Mouse (Mus musculus): ENCODE results near the gene Nrap.
"Not testable (repeated sequence)": the region's sequence is repeated elsewhere in the genome, so short reads cannot be mapped to it uniquely, and the experiment has no call there.

The Nrap gene

GRCm38 (mm10) chr19:56366168-56366567 lies 23.7 kb downstream of the Nrap start:
- DNase-seq (ENCODE audit: low spot score in 2 of 2) = no peak

- no peak for DNase-seq (ENCODE audit: low spot score in 2 of 2)
Measured at GRCm38 (mm10) chr19:56364563-56364962, 25.3 kb downstream of the Nrap start.

GRCm38 (mm10) chr19:56363721-56364460 lies 25.9 kb downstream of the Nrap start:
- no peak for DNase-seq (ENCODE audit: low spot score in 2 of 2)

- DNase-seq (ENCODE audit: low spot score in 2 of 2) = no peak
Measured at GRCm38 (mm10) chr19:56358890-56359289, 30.9 kb downstream of the Nrap start.

- DNase-seq (ENCODE audit: low spot score in 2 of 2) = not testable (repeated sequence)
Measured at GRCm38 (mm10) chr19:56357374-56357708, 32.5 kb downstream of the Nrap start.

GRCm38 (mm10) chr19:56356480-56357373 lies 33.1 kb downstream of the Nrap start:
- DNase-seq (ENCODE audit: low spot score in 2 of 2) = peak; percentile 26 to 37

- no peak for DNase-seq (ENCODE audit: low spot score in 2 of 2)
Measured at GRCm38 (mm10) chr19:56355201-56355600, 34.6 kb downstream of the Nrap start.

- DNase-seq (ENCODE audit: low spot score in 2 of 2) = no peak
Measured at GRCm38 (mm10) chr19:56353689-56354088, 36.1 kb downstream of the Nrap start.

GRCm38 (mm10) chr19:56349295-56349694 lies 40.5 kb downstream of the Nrap start:
- peak in 1 of 2 experiments; percentile 14 for DNase-seq (ENCODE audit: low spot score in 2 of 2)

GRCm38 (mm10) chr19:56346750-56347149 lies 43.1 kb downstream of the Nrap start:
- no peak for DNase-seq (ENCODE audit: low spot score in 2 of 2)

GRCm38 (mm10) chr19:56346016-56346415 lies 43.8 kb downstream of the Nrap start:
- no peak for DNase-seq (ENCODE audit: low spot score in 2 of 2)

- DNase-seq (ENCODE audit: low spot score in 2 of 2) = no peak
Measured at GRCm38 (mm10) chr19:56343869-56344563, 45.8 kb downstream of the Nrap start.

GRCm38 (mm10) chr19:56342006-56342405 lies 47.8 kb downstream of the Nrap start:
- no peak for DNase-seq (ENCODE audit: low spot score in 2 of 2)

GRCm38 (mm10) chr19:56336826-56337225 lies 53.0 kb downstream of the Nrap start:
- no peak for DNase-seq (ENCODE audit: low spot score in 2 of 2)

GRCm38 (mm10) chr19:56336321-56336720 lies 53.5 kb downstream of the Nrap start:
- DNase-seq (ENCODE audit: low spot score in 2 of 2) = no peak

- DNase-seq (ENCODE audit: low spot score in 2 of 2) = no peak
Measured at GRCm38 (mm10) chr19:56326243-56326855, 63.5 kb downstream of the Nrap start.

GRCm38 (mm10) chr19:56325676-56326075 lies 64.2 kb downstream of the Nrap start:
- no peak for DNase-seq (ENCODE audit: low spot score in 2 of 2)

- no peak for DNase-seq (ENCODE audit: low spot score in 2 of 2)
Measured at GRCm38 (mm10) chr19:56321303-56321920, 68.4 kb downstream of the Nrap start.

- peak; percentile 48 to 49 for DNase-seq (ENCODE audit: low spot score in 2 of 2)
Measured at GRCm38 (mm10) chr19:56320186-56320860, 69.5 kb downstream of the Nrap start.

GRCm38 (mm10) chr19:56319629-56320028 lies 70.2 kb downstream of the Nrap start:
- no peak for DNase-seq (ENCODE audit: low spot score in 2 of 2)

GRCm38 (mm10) chr19:56319219-56319618 lies 70.6 kb downstream of the Nrap start:
- no peak for DNase-seq (ENCODE audit: low spot score in 2 of 2)

Data from natural killer cell, adult 2 months (primary cell).